Mouse (Mus musculus) lung, postnatal 4 days (tissue): ENCODE measurements at regions not wholly inside any gene's neighbourhood (a gene's known extent, or its start where the extent isn't known, plus 50 kb on each side); places are given as distances from the start of the nearest gene placed in this dataset.
"Not testable (repeated sequence)": the region's sequence is repeated elsewhere in the genome, so short reads cannot be mapped to it uniquely, and the experiment has no call there.

Experiments used
- DNase-seq, 2 experiments: peaks; one replicate each; pipeline ENCODE4 v3.0.0; 2021

DNA sequence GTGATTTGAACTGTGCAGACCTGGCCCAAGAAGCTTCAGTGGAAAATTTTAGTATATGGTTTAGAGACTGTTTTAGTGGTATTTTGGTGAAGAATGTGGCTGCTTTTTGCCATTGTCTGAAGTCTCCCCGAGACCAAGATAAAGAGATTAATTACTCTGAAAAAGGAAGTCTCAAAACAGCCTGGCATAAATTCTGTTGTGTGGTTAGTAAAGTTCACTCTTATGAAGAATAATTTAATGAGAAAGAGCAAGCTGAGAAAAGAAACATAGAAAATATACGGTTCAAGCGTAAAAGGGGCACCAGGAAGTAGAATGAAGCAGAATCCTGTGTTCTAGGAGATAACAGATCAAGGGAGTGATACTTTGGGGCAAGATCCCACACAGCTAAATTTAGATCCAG lies 144.0 kb upstream of the Palmd start:
- no peak for DNase-seq

GRCm38 (mm10) chr3:117112304-117112703 lies 143.5 kb upstream of the Palmd start:
- no peak for DNase-seq

DNA sequence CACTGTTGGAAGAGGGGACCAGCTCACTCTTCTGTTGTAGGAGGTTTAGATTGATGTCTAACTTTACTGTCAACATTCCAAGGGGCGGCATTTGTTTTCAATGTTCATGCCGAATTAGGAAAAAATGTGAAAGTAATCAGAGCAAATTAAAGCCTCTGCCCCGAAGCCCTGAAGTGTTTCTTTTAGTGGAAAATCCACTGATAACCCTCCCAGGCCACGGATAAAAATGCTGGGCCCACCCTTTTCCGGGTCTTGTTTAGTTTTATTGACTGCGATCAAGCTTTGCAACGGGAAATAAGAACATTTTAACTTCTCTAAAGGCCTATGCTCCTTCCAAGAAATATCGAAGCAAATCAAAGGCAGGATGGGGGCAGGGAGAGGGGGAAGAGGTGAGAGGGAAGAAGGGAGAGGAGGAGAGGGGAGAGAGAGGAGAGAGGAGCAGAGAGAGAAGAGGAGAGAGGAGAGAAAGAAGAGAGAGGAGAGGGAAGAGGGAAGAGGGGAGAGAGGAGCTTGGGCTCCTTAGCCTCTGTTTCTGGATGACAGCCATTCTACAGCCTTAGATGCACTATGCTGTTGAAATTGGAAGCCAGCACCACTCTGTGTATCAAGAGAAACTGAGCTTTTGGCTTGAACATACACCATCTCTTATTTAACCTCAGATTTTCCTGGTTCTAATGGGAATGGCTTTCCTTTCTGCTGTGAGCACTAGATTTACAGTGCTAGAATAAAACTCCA lies 140.3 kb upstream of the Palmd start:
- no peak for DNase-seq

DNA sequence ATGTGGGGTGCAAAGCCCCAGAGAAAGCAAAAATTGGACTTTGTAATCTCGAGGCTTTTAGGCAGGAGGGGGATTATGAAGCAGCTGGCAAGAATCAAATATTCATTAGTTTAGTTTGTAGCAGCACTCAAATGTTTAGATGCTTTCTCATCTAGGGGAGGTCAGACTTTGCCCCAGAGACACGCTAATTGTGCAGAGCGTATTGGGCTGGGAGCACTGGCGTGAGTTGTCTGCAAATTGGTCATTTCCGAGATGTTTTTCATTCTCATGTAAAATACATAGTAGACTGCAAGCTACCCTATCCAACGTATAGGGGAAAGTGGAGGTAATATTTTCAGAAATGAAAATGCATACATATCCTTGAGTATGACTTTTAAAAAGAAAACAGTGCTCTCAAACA lies 139.2 kb upstream of the Palmd start:
- no peak for DNase-seq

- no peak for DNase-seq
Observed at GRCm38 (mm10) chr3:117107378-117107777, 138.6 kb upstream of the Palmd start.

GRCm38 (mm10) chr3:117087646-117088045 lies 118.9 kb upstream of the Palmd start:
- no peak for DNase-seq

- no peak for DNase-seq
Observed at GRCm38 (mm10) chr3:117076734-117077133, 107.9 kb upstream of the Palmd start.

- DNase-seq: no peak
Observed at GRCm38 (mm10) chr3:117073399-117073798, 104.6 kb upstream of the Palmd start.

DNA sequence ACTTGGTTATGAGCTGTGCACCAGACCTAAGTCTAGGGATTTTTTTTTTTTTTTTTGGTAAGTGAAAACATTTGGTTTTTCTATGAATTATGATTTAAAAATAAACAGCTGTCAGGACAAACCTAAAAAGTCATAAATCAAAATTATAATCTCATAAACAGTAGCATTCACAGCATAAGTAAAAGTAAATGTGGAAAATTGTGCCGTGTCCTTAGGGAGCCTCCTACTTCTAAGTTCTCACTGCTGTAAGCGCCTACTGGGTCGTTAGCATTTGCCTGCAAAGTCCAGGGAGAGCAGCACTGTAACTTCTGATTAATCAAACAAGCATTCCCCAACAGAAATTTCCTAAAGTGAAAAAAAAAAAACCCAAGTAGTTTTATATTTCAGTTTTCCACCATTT lies 104.2 kb upstream of the Palmd start:
- no peak for DNase-seq

DNA sequence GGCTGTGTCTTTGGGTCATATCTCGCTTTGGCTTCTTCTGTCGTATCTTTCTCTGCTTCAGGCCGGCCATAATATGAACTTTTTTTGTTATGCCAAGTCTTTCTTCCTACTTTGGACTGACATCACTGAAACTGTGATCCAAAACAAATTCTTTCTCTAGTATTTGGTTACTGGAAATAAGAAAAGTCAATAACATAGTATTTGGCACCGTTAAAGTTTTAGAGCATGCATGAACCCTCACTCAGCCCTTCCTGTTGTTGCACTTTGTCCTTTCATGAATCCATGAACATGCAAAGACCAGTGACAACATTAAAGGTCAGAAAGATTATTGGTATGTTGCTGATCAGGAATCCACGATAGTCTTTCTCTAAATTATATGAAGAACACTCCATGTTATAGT lies 103.1 kb upstream of the Palmd start:
- no peak for DNase-seq

- DNase-seq: no peak
Observed at GRCm38 (mm10) chr3:117067470-117068053, 98.8 kb upstream of the Palmd start.

- no peak for DNase-seq
Observed at GRCm38 (mm10) chr3:117065904-117066303, 97.1 kb upstream of the Palmd start.

DNA sequence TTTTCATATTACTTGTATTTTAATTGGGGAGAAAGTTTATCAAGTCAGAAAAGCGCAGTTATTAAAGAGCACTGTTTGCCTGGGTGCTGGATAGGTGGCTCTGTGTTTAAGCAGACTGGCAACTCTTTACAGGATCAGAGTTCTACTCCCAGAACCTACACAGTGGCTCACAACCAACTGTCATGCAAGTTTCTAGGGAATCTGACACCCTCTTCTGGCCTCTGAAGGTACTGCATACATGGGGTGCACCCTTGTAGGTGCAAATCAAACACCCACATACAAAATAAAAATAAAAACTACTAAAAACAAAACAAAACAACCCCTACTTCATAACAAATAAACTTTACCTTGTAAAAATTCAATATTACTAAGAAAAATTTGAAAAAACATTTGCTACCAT lies 93.0 kb upstream of the Palmd start:
- DNase-seq: peak in 1 of 2 experiments; percentile 24

DNA sequence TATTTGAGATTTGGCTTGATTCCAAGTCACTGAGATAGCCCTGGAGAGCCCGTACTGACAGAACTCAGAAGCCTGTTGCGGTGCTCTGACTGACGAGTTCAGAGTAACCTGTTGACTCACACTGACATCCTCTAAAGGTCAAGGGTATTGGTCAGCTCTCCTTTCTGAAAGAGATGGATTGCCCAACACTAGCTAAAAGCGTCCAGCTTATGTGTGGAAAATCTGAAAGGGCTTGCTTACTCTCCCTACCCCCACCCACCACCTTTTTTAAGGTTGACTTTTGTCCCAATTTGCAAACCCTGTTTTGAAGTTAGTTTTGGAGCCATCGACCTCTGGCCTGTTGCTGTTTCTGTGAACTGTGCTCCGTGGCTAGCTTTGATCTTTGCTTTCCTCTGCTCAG lies 92.4 kb upstream of the Palmd start:
- no peak for DNase-seq

GRCm38 (mm10) chr3:117054711-117055110 lies 85.9 kb upstream of the Palmd start:
- DNase-seq: not testable (repeated sequence)

DNA sequence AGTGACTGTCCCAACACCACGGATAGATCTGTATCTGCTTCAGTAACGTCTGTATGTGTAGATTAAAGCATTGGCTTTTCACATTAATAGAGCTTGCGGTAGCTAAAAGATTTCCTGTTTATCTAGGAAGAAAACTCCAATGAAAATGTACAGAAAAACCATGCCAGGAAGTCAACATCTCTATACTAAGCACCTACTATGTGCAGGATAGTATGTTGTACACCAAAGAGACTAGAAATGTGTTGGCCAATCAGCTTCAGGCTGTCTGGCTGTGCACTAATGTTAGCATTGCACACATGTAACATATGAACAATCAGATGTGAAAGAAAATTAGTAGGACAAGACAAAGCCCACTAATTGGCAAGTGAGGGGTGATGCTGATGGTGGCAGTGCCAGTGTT lies 82.6 kb upstream of the Palmd start:
- DNase-seq: no peak

DNA sequence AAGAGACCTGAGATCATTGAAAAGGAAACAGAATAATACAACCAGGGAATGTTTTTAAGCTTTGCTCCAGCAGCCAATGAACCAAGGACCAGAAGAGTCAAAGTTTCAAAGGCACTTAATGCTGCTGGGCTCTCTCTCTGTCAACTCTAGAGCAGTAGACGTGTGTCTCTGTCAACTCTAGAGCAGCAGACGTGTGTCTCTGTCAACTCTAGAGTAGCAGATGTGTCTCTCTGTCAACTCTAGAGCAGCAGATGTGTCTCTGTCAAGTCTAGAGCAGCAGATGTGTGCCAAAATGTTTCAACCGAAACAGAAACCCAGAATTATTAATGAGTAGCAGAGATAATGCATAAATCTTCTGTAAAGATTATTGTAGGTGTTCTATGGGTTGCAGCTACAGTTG lies 82.1 kb upstream of the Palmd start:
- DNase-seq: no peak

DNA sequence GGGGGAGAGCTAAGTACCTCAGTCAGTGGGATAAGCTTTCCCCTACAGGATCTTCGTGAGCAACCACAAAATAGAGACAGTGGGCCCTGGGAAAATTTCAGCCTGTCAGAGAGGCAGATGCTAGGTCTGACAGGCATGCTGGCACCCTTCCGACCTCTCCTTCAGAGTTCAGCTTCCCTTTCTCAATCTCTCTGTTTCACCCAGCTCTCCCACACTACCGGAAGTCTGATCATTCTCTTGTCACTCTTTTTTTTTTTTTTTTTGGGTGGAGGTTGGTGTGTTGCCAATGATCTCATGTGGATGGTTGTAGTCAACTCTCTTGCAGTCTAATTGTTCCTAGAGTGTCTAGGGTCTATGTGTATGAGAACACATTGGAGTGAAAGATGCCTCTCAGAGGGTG lies 80.6 kb upstream of the Palmd start:
- DNase-seq: no peak

DNA sequence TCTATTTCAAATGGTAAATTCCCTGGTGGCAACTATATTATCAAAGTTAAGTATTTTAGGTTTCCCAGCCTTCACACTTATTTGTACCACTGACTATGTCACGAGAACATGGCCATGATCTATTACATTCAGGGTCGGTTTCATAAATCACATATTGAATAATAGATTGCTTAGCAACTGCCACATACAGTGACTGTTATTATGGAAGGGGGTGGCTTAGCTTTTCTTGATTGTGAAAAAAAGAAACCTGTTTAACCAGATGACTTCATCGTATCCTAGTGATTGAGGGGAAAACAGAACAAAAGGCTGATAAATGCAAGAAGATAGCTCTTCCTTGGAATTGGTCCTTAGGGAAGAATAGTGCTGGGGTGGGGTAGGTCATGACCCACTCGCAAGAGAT lies 76.0 kb upstream of the Palmd start:
- no peak for DNase-seq

- peak; percentile 15 to 35 for DNase-seq
Observed at GRCm38 (mm10) chr3:117044304-117044703, 75.5 kb upstream of the Palmd start.

GRCm38 (mm10) chr3:117038928-117039300 lies 70.1 kb upstream of the Palmd start:
- DNase-seq: no peak

- DNase-seq: no peak
Observed at GRCm38 (mm10) chr3:117038280-117038927, 69.6 kb upstream of the Palmd start.
